Mouse (Mus musculus): ENCODE results near the gene Mrps35. TPM values are rescaled to one million over a fixed set of nuclear protein-coding genes. Genes with fewer than 3 reads are reported as not detected.

The Mrps35 gene
- polyA plus RNA-seq, 1 experiment = 44.9 TPM

DNA sequence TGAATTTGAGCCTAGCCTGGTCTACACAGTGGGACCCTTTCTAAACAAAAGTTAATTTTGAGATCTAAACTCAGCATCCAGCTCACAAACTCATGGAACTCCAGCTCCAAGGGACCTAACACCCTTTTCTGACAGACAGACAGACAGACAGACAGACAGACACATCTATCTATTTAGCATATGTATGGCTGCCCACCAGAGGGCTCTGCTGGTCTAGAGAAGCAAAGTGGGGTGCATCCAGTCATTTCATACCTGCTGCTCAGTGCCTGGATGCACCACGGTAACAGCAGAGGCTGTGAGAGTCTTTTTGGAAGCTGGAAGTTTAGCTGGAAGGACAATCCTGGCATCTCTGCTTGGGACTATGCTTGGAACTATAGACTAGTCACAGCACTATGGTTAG is 29.0 kb upstream of the Mrps35 start:
- Histone ChIP-seq H3K27me3 (ENCODE audit: control insufficient read depth, insufficient read depth, insufficient read length) (no peaks in the 10 kb centered on the region), H3K4me3 (no peak overlapping the region), H3K4me2 (ENCODE audit: low read depth) (no peak overlapping the region), H3K79me2 (ENCODE audit: control insufficient read depth, insufficient read depth) (no peaks in the 10 kb centered on the region), H3ac (ENCODE audit: control insufficient read depth, insufficient read length) (no peak overlapping the region), H3K36me3 (ENCODE audit: control insufficient read depth, insufficient read depth) (peaks cover 74% of the 10 kb centered on the region)
- no peak for TF ChIP-seq POLR2AphosphoS2 (IDR thresholded peaks at IDR 0.05; ENCODE audit: insufficient read length, low read depth)
- no peak for TF ChIP-seq SRF (IDR thresholded peaks at IDR 0.05; ENCODE audit: control insufficient read depth, insufficient read length, low read depth)
- TF ChIP-seq POLR2A (IDR thresholded peaks at IDR 0.05; ENCODE audit: insufficient read length, low read depth) = no peak
- TF ChIP-seq TCF3 (IDR thresholded peaks at IDR 0.05; ENCODE audit: insufficient read length, low read depth) = no peak
- no peak for TF ChIP-seq MYOD1 (IDR thresholded peaks at IDR 0.05; ENCODE audit: control insufficient read depth in 1 of 3, insufficient read length in 2 of 3, low read depth in 2 of 3)
- TF ChIP-seq TCF12 (IDR thresholded peaks at IDR 0.05; ENCODE audit: insufficient read depth, poor library complexity, severe bottlenecking) = no peak
- TF ChIP-seq CEBPB (IDR thresholded peaks at IDR 0.05; ENCODE audit: insufficient read depth, poor library complexity, severe bottlenecking) = no peak
- TF ChIP-seq REST (IDR thresholded peaks at IDR 0.05; ENCODE audit: insufficient read depth, insufficient read length) = no peak
- TF ChIP-seq MAX (IDR thresholded peaks at IDR 0.05; ENCODE audit: low read depth) = no peak
- TF ChIP-seq USF1 (IDR thresholded peaks at IDR 0.05; ENCODE audit: low read depth) = no peak
- TF ChIP-seq E2F4 (IDR thresholded peaks at IDR 0.05; ENCODE audit: insufficient read depth) = no peak
- TF ChIP-seq MYOG (IDR thresholded peaks at IDR 0.05; ENCODE audit: control insufficient read depth in 1 of 3, insufficient read depth in 1 of 3, insufficient read length in 2 of 3, low read depth in 2 of 3) = no peak

DNA sequence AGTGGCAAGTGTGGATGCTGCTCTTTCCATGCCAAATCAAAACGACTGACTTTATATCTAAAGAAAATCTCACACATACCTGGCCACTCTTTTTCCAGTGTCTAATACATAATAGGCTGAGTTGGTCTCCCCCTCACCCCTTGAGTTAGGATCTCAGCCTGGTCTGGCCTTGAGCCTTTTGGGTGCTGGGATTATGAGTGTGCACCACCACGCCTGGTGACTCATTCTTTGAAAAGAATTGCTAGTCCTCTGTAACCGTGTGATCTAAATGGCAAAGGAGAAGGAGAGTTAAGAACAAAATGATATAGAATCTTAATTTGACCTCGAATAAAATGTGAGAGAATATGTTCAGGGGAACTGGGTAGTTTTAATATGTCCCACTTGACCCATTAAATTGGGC is 24.7 kb upstream of the Mrps35 start:
- Histone ChIP-seq H3K79me2 (ENCODE audit: control insufficient read depth, insufficient read depth) (no peaks in the 10 kb centered on the region), H3K36me3 (ENCODE audit: control insufficient read depth, insufficient read depth) (peaks cover 74% of the 10 kb centered on the region), H3K27me3 (ENCODE audit: control insufficient read depth, insufficient read depth, insufficient read length) (no peaks in the 10 kb centered on the region), H3K4me3 (no peak overlapping the region), H3ac (ENCODE audit: control insufficient read depth, insufficient read length) (no peak overlapping the region), H3K4me2 (ENCODE audit: low read depth) (no peak overlapping the region)
- TF ChIP-seq POLR2AphosphoS2 (IDR thresholded peaks at IDR 0.05; ENCODE audit: insufficient read length, low read depth) (no peak), CEBPB (IDR thresholded peaks at IDR 0.05; ENCODE audit: insufficient read depth, poor library complexity, severe bottlenecking) (no peak), TCF3 (IDR thresholded peaks at IDR 0.05; ENCODE audit: insufficient read length, low read depth) (no peak), MYOG (IDR thresholded peaks at IDR 0.05; ENCODE audit: control insufficient read depth in 1 of 3, insufficient read depth in 1 of 3, insufficient read length in 2 of 3, low read depth in 2 of 3) (no peak), E2F4 (IDR thresholded peaks at IDR 0.05; ENCODE audit: insufficient read depth) (no peak), MAX (IDR thresholded peaks at IDR 0.05; ENCODE audit: low read depth) (no peak), USF1 (IDR thresholded peaks at IDR 0.05; ENCODE audit: low read depth) (no peak)

DNA sequence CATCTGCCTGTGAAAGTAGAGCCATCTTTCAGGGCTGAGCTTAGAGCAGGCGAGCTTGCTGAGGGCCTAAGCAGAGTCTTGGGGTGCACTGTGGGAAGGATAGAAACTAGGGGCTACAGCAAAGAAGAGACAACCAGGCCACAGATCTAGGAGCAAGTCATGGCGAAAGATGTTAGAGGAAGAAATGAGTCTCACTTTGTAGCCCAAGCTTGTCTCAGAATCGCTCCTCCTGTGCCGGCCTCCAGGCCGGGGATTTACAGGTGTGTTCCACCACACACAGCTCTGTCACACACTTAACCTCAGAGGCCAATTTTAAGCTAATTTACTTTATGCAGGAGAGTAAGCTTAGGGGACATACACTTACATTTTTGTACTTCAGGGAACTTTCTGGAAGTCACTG is 24.2 kb upstream of the Mrps35 start:
- Histone ChIP-seq H3K4me3 (no peak overlapping the region), H3K4me2 (ENCODE audit: low read depth) (no peak overlapping the region), H3K36me3 (ENCODE audit: control insufficient read depth, insufficient read depth) (peaks cover 75% of the 10 kb centered on the region), H3ac (ENCODE audit: control insufficient read depth, insufficient read length) (no peak overlapping the region), H3K79me2 (ENCODE audit: control insufficient read depth, insufficient read depth) (no peaks in the 10 kb centered on the region), H3K27me3 (ENCODE audit: control insufficient read depth, insufficient read depth, insufficient read length) (no peaks in the 10 kb centered on the region)
- no peak for TF ChIP-seq E2F4 (IDR thresholded peaks at IDR 0.05; ENCODE audit: insufficient read depth)
- TF ChIP-seq USF1 (IDR thresholded peaks at IDR 0.05; ENCODE audit: low read depth) = no peak

DNA sequence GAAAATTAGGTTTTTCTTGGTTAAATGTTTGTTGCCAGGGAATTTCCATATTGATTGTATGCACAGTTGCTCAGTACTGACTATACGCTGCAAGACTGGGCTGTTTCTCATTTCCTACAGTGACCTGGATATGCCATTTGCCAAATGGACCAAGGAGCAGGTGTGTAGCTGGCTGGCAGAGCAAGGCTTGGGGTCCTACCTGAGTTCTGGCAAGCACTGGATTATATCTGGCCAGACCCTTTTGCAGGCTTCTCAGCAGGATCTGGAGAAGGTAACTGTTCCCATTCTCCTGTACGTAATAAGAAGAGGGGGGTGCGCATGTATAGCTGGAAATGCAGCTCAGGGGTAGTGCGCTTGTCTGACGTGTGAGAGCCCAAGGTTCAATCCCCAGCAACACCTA is 21.4 kb upstream of the Mrps35 start:
- no peaks in the 10 kb centered on the region for H3K27me3 ChIP-seq (ENCODE audit: control insufficient read depth, insufficient read depth, insufficient read length)
- H3K4me3 ChIP-seq = no peak overlapping the region
- H3K36me3 ChIP-seq (ENCODE audit: control insufficient read depth, insufficient read depth) = peaks cover 59% of the 10 kb centered on the region
- no peaks in the 10 kb centered on the region for H3K79me2 ChIP-seq (ENCODE audit: control insufficient read depth, insufficient read depth)
- H3ac ChIP-seq (ENCODE audit: control insufficient read depth, insufficient read length) = no peak overlapping the region
- no peak overlapping the region for H3K4me2 ChIP-seq (ENCODE audit: low read depth)
- TF ChIP-seq POLR2AphosphoS2 (IDR thresholded peaks at IDR 0.05; ENCODE audit: insufficient read length, low read depth) (no peak), MYOD1 (IDR thresholded peaks at IDR 0.05; ENCODE audit: control insufficient read depth in 1 of 3, insufficient read length in 2 of 3, low read depth in 2 of 3) (no peak), USF1 (IDR thresholded peaks at IDR 0.05; ENCODE audit: low read depth) (no peak), SRF (IDR thresholded peaks at IDR 0.05; ENCODE audit: control insufficient read depth, insufficient read length, low read depth) (no peak), POLR2A (IDR thresholded peaks at IDR 0.05; ENCODE audit: insufficient read length, low read depth) (no peak), REST (IDR thresholded peaks at IDR 0.05; ENCODE audit: insufficient read depth, insufficient read length) (no peak), E2F4 (IDR thresholded peaks at IDR 0.05; ENCODE audit: insufficient read depth) (no peak), MYOG (IDR thresholded peaks at IDR 0.05; ENCODE audit: control insufficient read depth in 1 of 3, insufficient read depth in 1 of 3, insufficient read length in 2 of 3, low read depth in 2 of 3) (no peak), CEBPB (IDR thresholded peaks at IDR 0.05; ENCODE audit: insufficient read depth, poor library complexity, severe bottlenecking) (no peak), TCF3 (IDR thresholded peaks at IDR 0.05; ENCODE audit: insufficient read length, low read depth) (no peak), TCF12 (IDR thresholded peaks at IDR 0.05; ENCODE audit: insufficient read depth, poor library complexity, severe bottlenecking) (no peak)

DNA sequence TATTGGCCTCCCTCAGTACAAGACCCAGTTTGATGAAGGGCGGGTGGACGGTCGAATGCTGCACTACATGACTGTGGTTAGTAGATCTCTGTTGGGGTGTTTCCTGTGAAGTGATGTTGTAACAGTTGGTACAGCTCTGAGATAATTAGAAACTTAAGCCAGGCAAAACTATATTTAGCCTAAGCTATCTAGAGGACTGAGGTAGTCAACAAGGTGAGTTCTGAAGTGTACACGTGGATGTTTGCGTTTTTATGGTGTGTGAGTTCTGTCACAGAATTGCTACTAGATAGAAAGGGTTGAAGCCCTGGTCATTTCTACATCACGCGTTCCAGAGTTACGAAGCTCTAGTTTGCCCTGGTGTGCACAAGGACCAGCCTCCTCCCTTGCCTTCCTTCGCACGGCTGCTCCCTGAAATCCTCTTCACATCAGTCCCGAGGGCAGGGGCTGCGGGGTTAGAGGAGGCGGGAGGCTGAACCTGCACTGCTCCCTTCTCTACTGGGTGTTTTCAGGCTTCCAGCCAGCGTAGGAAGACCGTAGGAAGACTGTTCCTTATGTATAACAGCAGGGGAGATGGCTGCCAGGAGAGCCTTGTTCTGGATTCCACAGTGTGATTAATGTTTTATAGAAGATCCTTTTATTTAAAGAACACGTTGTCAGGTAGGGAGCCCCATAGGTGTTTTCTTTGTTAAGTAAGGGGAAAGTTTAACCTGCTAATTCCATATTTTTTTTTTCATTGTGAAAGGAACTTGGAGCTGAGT is 20.0 kb upstream of the Mrps35 start:
- Histone ChIP-seq H3K27me3 (ENCODE audit: control insufficient read depth, insufficient read depth, insufficient read length) (no peaks in the 10 kb centered on the region), H3ac (ENCODE audit: control insufficient read depth, insufficient read length) (no peak overlapping the region), H3K4me2 (ENCODE audit: low read depth) (no peak overlapping the region), H3K79me2 (ENCODE audit: control insufficient read depth, insufficient read depth) (no peaks in the 10 kb centered on the region), H3K36me3 (ENCODE audit: control insufficient read depth, insufficient read depth) (peaks cover 62% of the 10 kb centered on the region), H3K4me3 (no peak overlapping the region)
- TF ChIP-seq REST (IDR thresholded peaks at IDR 0.05; ENCODE audit: insufficient read depth, insufficient read length) (no peak), TCF12 (IDR thresholded peaks at IDR 0.05; ENCODE audit: insufficient read depth, poor library complexity, severe bottlenecking) (no peak), SRF (IDR thresholded peaks at IDR 0.05; ENCODE audit: control insufficient read depth, insufficient read length, low read depth) (no peak), USF1 (IDR thresholded peaks at IDR 0.05; ENCODE audit: low read depth) (no peak), E2F4 (IDR thresholded peaks at IDR 0.05; ENCODE audit: insufficient read depth) (no peak), MAX (IDR thresholded peaks at IDR 0.05; ENCODE audit: low read depth) (no peak), TCF3 (IDR thresholded peaks at IDR 0.05; ENCODE audit: insufficient read length, low read depth) (no peak), POLR2A (IDR thresholded peaks at IDR 0.05; ENCODE audit: insufficient read length, low read depth) (no peak), CEBPB (IDR thresholded peaks at IDR 0.05; ENCODE audit: insufficient read depth, poor library complexity, severe bottlenecking) (no peak), POLR2AphosphoS2 (IDR thresholded peaks at IDR 0.05; ENCODE audit: insufficient read length, low read depth) (no peak), MYOG (IDR thresholded peaks at IDR 0.05; ENCODE audit: control insufficient read depth in 1 of 3, insufficient read depth in 1 of 3, insufficient read length in 2 of 3, low read depth in 2 of 3) (no peak)
